Mouse (Mus musculus) kidney, embryonic 15.5 days (tissue): ENCODE data around the gene Bbs9. TPM values are rescaled to one million over a fixed set of nuclear protein-coding genes. Genes with fewer than 3 reads are reported as not detected.

ENCODE experiments used
- ATAC-seq: fragments of 200-750 bp; cut with Nextera tagmentation; replicated peaks from 2 replicates; pipeline ENCODE4 v1.8.0; 2017; ENCODE audit warnings: moderate TSS enrichment; ENCODE audit not compliant: low FRiP score
- H3K27ac ChIP-seq: fragments of 300-500 bp; sonication (generic); 2 replicates; pipeline ENCODE4 v1.5.1; 2015; ENCODE audit warnings: mild to moderate bottlenecking, inconsistent platforms
- H3K27me3 ChIP-seq: fragments of 300-500 bp; sonication (generic); 2 replicates; pipeline ENCODE4 v1.6.1; 2015; ENCODE audit warnings: inconsistent platforms
- H3K36me3 ChIP-seq: fragments of 300-500 bp; sonication (generic); 2 replicates; pipeline ENCODE4 v1.6.1; 2015; ENCODE audit warnings: inconsistent platforms
- H3K4me1 ChIP-seq: fragments of 300-500 bp; sonication (generic); 2 replicates; pipeline ENCODE4 v1.6.1; 2015; ENCODE audit warnings: inconsistent platforms
- H3K4me2 ChIP-seq: fragments of 300-500 bp; sonication (generic); 2 replicates; pipeline ENCODE4 v1.6.1; 2015; ENCODE audit warnings: moderate library complexity, mild to moderate bottlenecking, inconsistent platforms
- H3K4me3 ChIP-seq: fragments of 300-500 bp; sonication (generic); replicated peaks from 2 replicates; pipeline ENCODE4 v1.5.1; 2015; ENCODE audit warnings: mild to moderate bottlenecking, inconsistent platforms
- H3K9ac ChIP-seq: fragments of 300-500 bp; sonication (generic); 2 replicates; pipeline ENCODE4 v1.6.1; 2015; ENCODE audit warnings: mild to moderate bottlenecking, inconsistent platforms
- H3K9me3 ChIP-seq: fragments of 300-500 bp; sonication (generic); replicated peaks from 2 replicates; pipeline ENCODE4 v1.6.1; 2016; ENCODE audit warnings: inconsistent platforms
- WGBS: fragments of 180-500 bp; shearing (Covaris S2); methylation state at CpG from one replicate; pipeline ENCODE4 v1.1.7; 2015; ENCODE audit warnings: mixed read lengths; 5-methylcytosine and 5-hydroxymethylcytosine counted together
- polyA plus RNA-seq: library from polyadenylated mRNA; unstranded; fragments of >200 nt; fragmentation: Nextera tagmentation; extraction: Ambion mirVana; gene quantifications from 2 replicates; pipeline ENCODE4 v1.2.1, GENCODE M21; 2015

Gene Bbs9
- 12.3 and 13.0 TPM in 2 replicates for polyA plus RNA-seq

DNA sequence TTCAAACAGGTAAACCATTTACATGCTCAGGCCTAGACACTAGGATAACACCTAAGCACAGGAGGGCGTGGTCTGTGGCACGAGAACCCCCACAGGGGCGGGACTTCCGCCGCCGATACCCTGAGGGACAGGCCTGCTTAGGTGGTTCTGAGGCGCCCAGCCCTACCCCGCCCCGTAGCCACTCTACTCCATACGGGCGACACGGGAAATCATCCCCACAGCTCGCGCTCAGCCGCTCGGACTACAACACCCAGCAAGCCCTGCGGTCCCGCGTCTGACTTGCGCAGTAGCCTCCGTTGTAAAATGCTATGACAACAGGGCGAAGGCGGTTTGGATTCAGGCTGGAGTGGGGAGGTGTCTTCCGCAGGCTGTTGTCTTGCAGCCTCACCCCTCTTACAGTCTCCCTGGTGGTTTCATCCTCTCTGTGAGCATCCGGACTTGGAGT lies at the start of gene Bbs9:
Bbs9 (plus strand) TSS at position 292 of the 445 bp plus-strand sequence.
- no peaks in the 10 kb centered on the region for H3K36me3 ChIP-seq
- H3K9me3 ChIP-seq = no peaks in the 10 kb centered on the region
- peak; percentile 99 for ATAC-seq
- H3K27me3 ChIP-seq = no peaks in the 10 kb centered on the region
- H3K27ac ChIP-seq = peak within 1 kb of the TSS; percentile 77
- peaks cover 3% of the 10 kb centered on the region; the same call in 1 of the 2 replicates for H3K4me1 ChIP-seq
- H3K4me2 ChIP-seq = peak within 1 kb of the TSS; percentile 84
- peak within 1 kb of the TSS; percentile 67 for H3K4me3 ChIP-seq
- peak within 1 kb of the TSS; percentile 51 for H3K9ac ChIP-seq
- under 1% methylated on average over 25 of the region's 25 CpGs for whole genome bisulfite sequencing

DNA sequence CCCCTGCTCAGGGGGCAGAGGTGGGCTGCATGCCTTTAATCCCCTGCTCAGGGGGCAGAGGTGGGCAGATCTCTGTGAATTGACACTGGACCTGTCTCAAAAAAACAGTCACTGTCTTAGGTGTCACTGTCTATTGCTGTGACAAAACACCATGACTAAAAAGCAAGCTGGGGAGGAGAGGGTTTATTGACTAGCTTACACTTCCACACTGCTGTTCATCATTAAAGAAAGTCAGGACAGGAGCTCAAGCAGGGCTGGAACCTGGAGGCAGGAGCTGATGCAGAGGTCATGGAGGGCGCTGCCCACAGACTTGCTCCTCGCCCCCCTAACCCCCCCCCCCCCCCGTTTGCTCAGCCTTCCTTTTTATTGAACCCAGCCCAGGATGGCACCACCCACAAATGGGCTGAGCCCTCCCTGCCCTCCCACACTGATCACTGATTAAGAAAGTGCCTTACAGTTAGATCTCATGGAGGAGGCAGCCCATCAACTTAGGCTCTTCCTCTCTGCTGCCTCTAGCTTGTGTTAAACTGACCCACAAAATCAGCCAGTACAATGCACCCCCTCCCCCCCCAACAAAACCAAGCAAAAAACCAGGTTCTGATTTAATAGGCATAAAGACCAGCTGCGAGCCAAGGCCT lies 47.4 kb upstream of the Bbs9 start:
- Histone ChIP-seq H3K27ac (no peak overlapping the region), H3K27me3 (no peaks in the 10 kb centered on the region), H3K4me2 (no peak overlapping the region), H3K4me1 (peaks cover 30% of the 10 kb centered on the region), H3K9ac (no peak overlapping the region), H3K36me3 (no peaks in the 10 kb centered on the region), H3K9me3 (no peaks in the 10 kb centered on the region), H3K4me3 (no peak overlapping the region)
- 26% methylated on average over 4 of the region's 4 CpGs for WGBS
- ATAC-seq = 0 out of 2 replicates have a peak, but pooled peaks have one; percentile 20

DNA sequence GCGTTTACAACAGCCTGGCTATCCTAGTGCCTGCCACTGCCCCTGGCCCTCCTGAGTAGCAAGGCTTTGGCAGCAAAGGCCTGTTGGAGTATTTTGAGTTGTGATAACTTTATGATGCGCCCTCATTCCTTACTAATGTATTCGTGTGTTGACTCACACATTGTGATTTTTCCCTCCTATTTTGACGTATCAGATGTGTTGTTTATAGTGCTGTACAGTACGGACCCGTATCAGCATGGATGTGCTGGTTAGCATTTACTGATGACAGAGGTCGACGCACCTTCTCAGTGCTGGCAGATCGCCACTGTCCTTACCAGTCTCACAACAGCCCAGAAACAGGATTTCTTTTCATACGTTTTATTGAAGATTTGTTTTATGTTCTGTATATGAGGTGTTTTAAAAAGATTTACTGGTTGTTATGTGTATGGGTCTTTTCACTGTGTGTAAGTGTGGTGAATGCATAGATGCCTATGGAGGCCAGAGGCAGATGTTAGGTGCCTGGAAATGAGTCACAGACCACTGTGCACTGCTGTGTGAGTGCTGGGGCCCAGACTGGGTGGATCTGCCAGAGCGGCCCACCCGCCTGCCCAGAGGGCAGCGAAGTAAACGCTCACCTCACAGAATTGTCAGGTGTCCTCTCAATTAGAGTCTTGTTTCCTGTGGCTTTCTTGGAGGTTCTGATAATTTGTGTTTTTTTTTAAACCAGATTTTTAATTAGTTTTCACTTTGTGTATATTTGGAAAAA lies 46.7 kb upstream of the Bbs9 start:
- no peak overlapping the region for H3K4me3 ChIP-seq
- no peaks in the 10 kb centered on the region for H3K27me3 ChIP-seq
- H3K36me3 ChIP-seq = no peaks in the 10 kb centered on the region
- no peak for ATAC-seq
- H3K9ac ChIP-seq = no peak overlapping the region
- H3K27ac ChIP-seq = no peak overlapping the region
- H3K4me2 ChIP-seq = no peak overlapping the region
- peaks cover 30% of the 10 kb centered on the region for H3K4me1 ChIP-seq
- WGBS = 71% methylated on average over 14 of the region's 14 CpGs
- H3K9me3 ChIP-seq = no peaks in the 10 kb centered on the region

DNA sequence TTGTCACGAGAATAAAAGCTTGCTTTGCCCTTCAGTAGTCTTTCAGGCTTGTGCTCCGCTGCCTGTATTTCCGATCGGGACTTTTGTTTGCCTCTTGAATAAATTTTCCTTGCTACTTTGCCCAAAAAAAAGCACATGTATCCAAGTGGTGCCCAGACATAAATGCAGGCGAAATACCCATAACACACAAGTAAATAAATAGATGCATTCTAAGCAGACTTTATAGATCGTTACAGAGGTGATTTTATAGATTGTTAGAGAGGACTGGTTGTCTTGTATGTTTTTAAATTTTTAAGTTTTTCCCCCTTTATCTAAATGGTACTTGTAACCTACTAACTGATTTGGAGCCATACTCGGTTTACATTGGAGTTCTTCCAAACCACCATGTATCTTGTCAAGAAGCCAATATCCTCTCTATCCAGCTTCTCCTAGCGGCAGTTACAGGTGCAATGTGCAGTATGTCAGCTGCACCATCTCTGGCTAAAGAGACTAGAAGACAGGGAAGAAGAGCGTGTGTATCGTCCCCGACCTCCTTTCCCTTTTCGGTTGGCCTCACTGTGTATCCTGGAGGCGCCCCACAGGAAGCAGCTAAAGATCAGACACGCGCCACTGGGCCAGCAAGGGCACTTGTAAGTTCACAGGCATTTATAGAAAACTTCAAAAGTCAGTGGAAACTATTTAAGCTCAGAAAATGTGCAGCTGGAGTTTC lies 45.8 kb upstream of the Bbs9 start:
- Histone ChIP-seq H3K36me3 (no peaks in the 10 kb centered on the region), H3K9me3 (no peaks in the 10 kb centered on the region), H3K4me2 (peak overlapping the region; percentile 50), H3K9ac (no peak overlapping the region), H3K4me3 (0 out of 2 replicates have a peak overlapping the region, but pooled peaks have one; percentile 6), H3K27ac (peak overlapping the region; percentile 45), H3K4me1 (peaks cover 30% of the 10 kb centered on the region), H3K27me3 (no peaks in the 10 kb centered on the region)
- peak; percentile 77 for ATAC-seq
- WGBS = 33% methylated on average over 15 of the region's 15 CpGs

DNA sequence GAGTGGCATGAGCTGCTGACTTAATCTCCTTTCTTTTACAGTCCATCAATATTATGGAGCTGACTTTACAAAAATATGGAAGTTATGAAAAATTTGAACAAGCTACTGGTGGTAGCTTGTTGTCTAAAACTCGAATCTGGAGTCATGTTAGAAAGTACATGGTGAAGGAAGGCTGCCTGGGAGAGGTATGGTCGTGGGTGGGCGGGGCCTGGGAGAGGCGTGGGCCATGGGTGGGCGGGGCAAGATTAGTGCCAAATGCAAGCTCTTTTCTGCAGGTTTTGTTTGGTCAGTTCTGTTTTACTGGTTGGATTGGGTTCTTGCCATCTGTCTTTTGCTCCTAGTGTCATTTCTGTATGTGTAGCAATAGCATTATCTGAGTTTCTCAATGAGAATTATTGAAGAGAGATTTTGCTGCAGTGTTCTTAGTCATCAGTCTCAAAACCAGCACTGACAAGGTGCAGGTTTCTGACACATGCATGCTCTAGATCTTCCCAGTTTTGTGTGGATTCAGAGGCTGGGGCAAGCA lies 45.1 kb upstream of the Bbs9 start:
- Histone ChIP-seq H3K9ac (no peak overlapping the region), H3K4me1 (peaks cover 30% of the 10 kb centered on the region), H3K36me3 (no peaks in the 10 kb centered on the region), H3K4me3 (no peak overlapping the region), H3K27ac (peak overlapping the region; percentile 45), H3K27me3 (no peaks in the 10 kb centered on the region), H3K9me3 (no peaks in the 10 kb centered on the region), H3K4me2 (peak overlapping the region; percentile 50)
- no peak for ATAC-seq
- WGBS = 31% methylated on average over 5 of the region's 5 CpGs

DNA sequence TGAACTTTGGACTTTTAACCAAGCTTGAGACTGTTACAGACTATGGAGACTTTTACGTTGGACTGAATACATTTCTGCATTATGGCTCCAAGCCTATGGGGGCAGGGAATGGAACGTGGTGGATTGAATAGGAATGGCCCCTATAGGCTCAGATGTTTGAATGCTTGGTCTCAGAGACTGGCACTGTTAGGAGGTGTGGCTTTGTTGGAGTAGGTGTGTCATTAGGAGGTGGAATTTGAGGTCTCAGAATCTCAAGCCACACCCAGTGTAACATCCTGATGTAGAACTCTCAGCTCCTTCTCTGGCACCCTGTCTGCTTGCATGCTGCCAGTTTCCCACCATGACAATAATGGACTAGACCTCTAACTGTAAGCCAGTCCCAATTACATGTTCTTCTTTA lies 42.3 kb upstream of the Bbs9 start:
- no peak overlapping the region for H3K27ac ChIP-seq
- peaks cover 25% of the 10 kb centered on the region for H3K4me1 ChIP-seq
- no peak overlapping the region for H3K9ac ChIP-seq
- no peaks in the 10 kb centered on the region for H3K27me3 ChIP-seq
- no peak for ATAC-seq
- 79% methylated on average over 2 of the region's 2 CpGs for WGBS
- no peaks in the 10 kb centered on the region for H3K9me3 ChIP-seq
- no peak overlapping the region for H3K4me3 ChIP-seq
- H3K36me3 ChIP-seq = no peaks in the 10 kb centered on the region
- no peak overlapping the region for H3K4me2 ChIP-seq

DNA sequence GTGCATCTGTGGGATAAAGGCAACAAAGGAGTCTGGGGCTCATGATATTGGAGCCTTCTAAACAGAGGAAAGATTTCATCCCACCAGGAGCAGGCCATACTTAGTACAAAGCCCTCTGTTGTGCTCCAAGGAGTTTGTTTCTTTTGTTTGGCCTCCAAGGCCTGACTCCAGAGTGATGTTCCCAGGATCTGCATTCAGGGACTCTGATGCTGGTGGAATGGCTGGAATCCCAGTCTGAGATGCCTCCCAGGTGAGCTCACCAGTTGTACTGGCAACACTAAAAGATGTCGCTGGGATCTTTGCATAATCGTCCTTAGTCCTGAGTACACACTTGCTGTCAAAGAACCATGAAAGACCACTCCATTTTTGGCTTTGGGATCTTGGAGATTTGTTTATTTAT lies 41.4 kb upstream of the Bbs9 start:
- 93% methylated on average over 2 of the region's 2 CpGs for WGBS
- no peak for ATAC-seq
- Histone ChIP-seq H3K27ac (no peak overlapping the region), H3K4me2 (no peak overlapping the region), H3K9ac (no peak overlapping the region), H3K4me1 (peaks cover 17% of the 10 kb centered on the region), H3K27me3 (no peaks in the 10 kb centered on the region), H3K4me3 (no peak overlapping the region), H3K36me3 (no peaks in the 10 kb centered on the region), H3K9me3 (no peaks in the 10 kb centered on the region)

DNA sequence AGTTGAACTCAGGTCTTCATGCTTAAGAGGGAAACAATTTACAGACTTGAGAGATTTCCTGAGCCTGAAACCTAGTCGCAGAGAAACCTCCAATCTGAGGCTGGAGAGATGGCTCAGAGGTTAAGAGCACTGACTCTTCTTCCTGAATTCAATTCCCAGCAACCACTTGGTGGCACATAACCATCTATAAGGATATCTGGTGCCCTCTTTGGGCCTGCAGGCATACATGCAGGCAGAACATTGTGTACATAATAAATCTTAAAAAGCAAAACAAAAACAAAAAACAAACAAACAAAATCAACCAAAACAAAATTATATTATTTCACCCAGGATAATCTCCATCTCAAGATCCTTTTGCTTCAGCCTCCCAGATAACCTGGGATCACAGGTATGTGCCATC lies 36.7 kb upstream of the Bbs9 start:
- H3K36me3 ChIP-seq = no peaks in the 10 kb centered on the region
- H3K4me3 ChIP-seq = no peak overlapping the region
- no peak overlapping the region for H3K27ac ChIP-seq
- H3K4me2 ChIP-seq = no peak overlapping the region
- no peaks in the 10 kb centered on the region for H3K27me3 ChIP-seq
- no peak for ATAC-seq
- H3K9ac ChIP-seq = no peak overlapping the region
- no peaks in the 10 kb centered on the region for H3K4me1 ChIP-seq
- H3K9me3 ChIP-seq = no peaks in the 10 kb centered on the region
- 73% methylated on average over 1 of the region's 1 CpGs for whole genome bisulfite sequencing

DNA sequence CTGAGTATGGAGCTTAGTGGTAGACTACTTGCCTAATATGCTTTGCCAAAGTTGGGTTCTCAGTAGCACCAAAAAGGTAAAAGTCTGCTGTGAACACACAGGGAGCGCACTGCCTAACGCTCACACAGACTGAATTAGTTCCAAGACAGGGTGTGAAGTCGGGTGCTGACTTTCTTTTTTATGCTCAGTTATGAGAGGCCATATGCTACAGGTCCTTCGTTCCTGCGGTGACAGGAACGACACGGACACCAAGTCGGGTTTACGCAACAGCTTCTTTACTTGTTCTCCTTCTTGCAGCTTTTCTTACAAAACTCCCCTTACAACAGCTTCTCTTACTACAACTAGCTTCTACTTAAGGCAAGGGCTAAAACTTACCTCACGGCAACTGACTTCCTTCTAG lies 32.4 kb upstream of the Bbs9 start:
- Histone ChIP-seq H3K27me3 (no peaks in the 10 kb centered on the region), H3K36me3 (peaks cover 29% of the 10 kb centered on the region), H3K9ac (no peak overlapping the region), H3K4me2 (no peak overlapping the region), H3K4me1 (no peaks in the 10 kb centered on the region), H3K27ac (no peak overlapping the region), H3K9me3 (no peaks in the 10 kb centered on the region), H3K4me3 (no peak overlapping the region)
- no peak for ATAC-seq
- WGBS = 85% methylated on average over 10 of the region's 10 CpGs

DNA sequence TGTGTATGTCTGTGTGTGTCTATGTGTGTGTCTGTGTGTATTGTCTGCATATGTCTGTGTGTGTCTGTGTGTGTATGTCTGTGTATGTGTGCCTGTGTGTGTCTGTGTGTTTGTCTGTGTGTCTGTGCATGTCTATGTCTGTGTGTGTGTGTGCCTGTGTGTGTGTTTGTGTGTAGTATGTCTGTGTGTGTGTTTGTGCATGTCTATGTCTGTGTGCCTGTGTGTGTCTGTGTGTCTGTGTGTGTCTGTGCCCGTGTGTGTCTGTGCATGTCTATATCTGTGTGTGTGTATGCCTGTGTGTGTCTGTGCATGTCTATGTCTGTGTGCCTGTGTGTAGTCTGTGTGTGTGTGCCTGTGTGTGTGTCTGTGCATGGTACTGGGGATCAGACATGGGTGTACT lies 30.4 kb upstream of the Bbs9 start:
- H3K9ac ChIP-seq = no peak overlapping the region
- peaks cover 49% of the 10 kb centered on the region for H3K36me3 ChIP-seq
- H3K4me2 ChIP-seq = no peak overlapping the region
- H3K4me1 ChIP-seq = no peaks in the 10 kb centered on the region
- no peak for ATAC-seq
- no peaks in the 10 kb centered on the region for H3K9me3 ChIP-seq
- 72% methylated on average over 1 of the region's 1 CpGs for WGBS
- H3K27me3 ChIP-seq = no peaks in the 10 kb centered on the region
- H3K27ac ChIP-seq = no peak overlapping the region
- no peak overlapping the region for H3K4me3 ChIP-seq

DNA sequence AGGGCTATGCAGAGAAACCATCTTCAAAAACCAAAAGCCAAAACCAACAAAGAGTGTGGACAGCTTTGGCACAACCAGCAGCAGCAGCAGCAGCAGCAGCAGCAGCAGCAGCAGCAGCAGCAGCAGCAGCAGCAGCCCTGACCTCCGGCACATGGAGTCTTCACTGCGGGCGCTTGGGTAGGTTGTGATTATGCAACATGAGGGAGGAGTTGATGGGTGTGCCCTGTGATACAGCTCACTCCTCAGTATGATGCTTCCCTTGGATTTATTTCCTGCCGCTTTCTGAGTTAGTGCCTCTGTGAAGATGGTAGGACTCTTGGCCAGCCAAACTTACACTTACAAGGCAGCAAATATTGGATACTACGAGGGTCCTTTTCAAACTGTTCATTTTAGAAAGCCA lies 28.3 kb upstream of the Bbs9 start:
- no peak overlapping the region for H3K9ac ChIP-seq
- no peak overlapping the region for H3K27ac ChIP-seq
- no peak overlapping the region for H3K4me2 ChIP-seq
- no peaks in the 10 kb centered on the region for H3K4me1 ChIP-seq
- H3K4me3 ChIP-seq = no peak overlapping the region
- 92% methylated on average over 5 of the region's 5 CpGs for WGBS
- no peaks in the 10 kb centered on the region for H3K9me3 ChIP-seq
- peaks cover 70% of the 10 kb centered on the region for H3K36me3 ChIP-seq
- ATAC-seq = no peak
- no peaks in the 10 kb centered on the region for H3K27me3 ChIP-seq

DNA sequence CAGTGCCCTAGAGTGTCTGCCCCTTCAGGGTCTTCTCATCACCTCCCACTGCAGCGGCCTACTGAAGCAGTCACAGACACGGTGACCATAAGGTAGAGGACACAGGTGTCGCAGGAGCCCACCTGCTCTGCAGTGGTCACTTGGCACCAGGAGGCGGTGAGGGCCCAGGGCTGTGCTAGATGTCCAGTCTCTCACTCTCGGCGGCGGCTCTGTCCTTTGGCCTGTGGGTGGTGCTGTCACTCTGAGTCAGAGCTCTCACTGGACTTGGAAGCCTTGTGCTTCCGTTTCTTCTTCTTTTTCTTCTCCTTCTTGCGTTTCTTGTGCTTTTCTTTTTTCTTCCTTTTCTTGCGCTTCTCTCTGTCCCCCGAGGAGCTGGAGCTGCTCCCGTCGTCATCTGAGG lies 27.1 kb upstream of the Bbs9 start:
- no peak for ATAC-seq
- no peaks in the 10 kb centered on the region for H3K9me3 ChIP-seq
- H3K36me3 ChIP-seq = peaks cover 82% of the 10 kb centered on the region
- H3K4me3 ChIP-seq = no peak overlapping the region
- no peak overlapping the region for H3K9ac ChIP-seq
- H3K4me2 ChIP-seq = no peak overlapping the region
- WGBS = 87% methylated on average over 13 of the region's 13 CpGs
- no peaks in the 10 kb centered on the region for H3K27me3 ChIP-seq
- no peaks in the 10 kb centered on the region for H3K4me1 ChIP-seq
- no peak overlapping the region for H3K27ac ChIP-seq
